Mouse (Mus musculus) bone marrow macrophage, adult 2 months (primary cell): ENCODE results near the gene Farp1.

Experiments
- CTCF ChIP-seq: IDR thresholded peaks from 2 replicates; pipeline ENCODE4 v1.5.1; 2012; ENCODE audit warnings: low read depth, mild to moderate bottlenecking, low read length, moderate library complexity
- POLR2A ChIP-seq: IDR thresholded peaks from 2 replicates; pipeline ENCODE4 v1.6.1; 2012; ENCODE audit warnings: mild to moderate bottlenecking, low read depth, low read length, borderline replicate concordance

- TF ChIP-seq POLR2A (no peak), CTCF (no peak)
Measured at GRCm38 (mm10) chr14:121165408-121166037, 130.5 kb downstream of the Farp1 start.
